Mouse (Mus musculus) liver, embryonic 11.5 days (tissue): ENCODE data around the gene Cntnap5c. TPM values are rescaled to one million over a fixed set of nuclear protein-coding genes. Genes with fewer than 3 reads are reported as not detected.
"Not testable (repeated sequence)": the region's sequence is repeated elsewhere in the genome, so short reads cannot be mapped to it uniquely, and the experiment has no call there.

Experiments used
- ATAC-seq: fragments of 200-750 bp; cut with Nextera tagmentation; replicated peaks from 2 replicates; pipeline ENCODE4 v1.8.0; 2017; ENCODE audit warnings: moderate number of reproducible peaks, mild to moderate bottlenecking, moderate TSS enrichment, moderate library complexity; ENCODE audit not compliant: low FRiP score
- DNase-seq: peaks from one replicate; pipeline ENCODE4 v3.0.0-alpha.2; 2017; ENCODE audit warnings: low spot score
- H3K27ac ChIP-seq: fragments of 300-500 bp; sonication (generic); 2 replicates; pipeline ENCODE4 v1.5.1; 2014; ENCODE audit warnings: mild to moderate bottlenecking, low read depth, low read length, control low read depth
- H3K27me3 ChIP-seq: fragments of 300-500 bp; sonication (generic); replicated peaks from 2 replicates; pipeline ENCODE4 v1.6.1; 2014; ENCODE audit warnings: low read length, mixed read lengths; ENCODE audit not compliant: control insufficient read depth, insufficient read depth
- H3K36me3 ChIP-seq: fragments of 300-500 bp; sonication (generic); 2 replicates; pipeline ENCODE4 v1.6.1; 2014; ENCODE audit warnings: mild to moderate bottlenecking, low read length, moderate library complexity, mixed read lengths; ENCODE audit not compliant: control insufficient read depth, insufficient read depth
- H3K4me1 ChIP-seq: fragments of 300-500 bp; sonication (generic); replicated peaks from 2 replicates; pipeline ENCODE4 v1.6.1; 2014; ENCODE audit warnings: low read length, mixed read lengths; ENCODE audit not compliant: control insufficient read depth, insufficient read depth
- H3K4me2 ChIP-seq: fragments of 300-500 bp; sonication (generic); 2 replicates; pipeline ENCODE4 v1.6.1; 2014; ENCODE audit warnings: mild to moderate bottlenecking, control low read depth, moderate library complexity
- H3K4me3 ChIP-seq: fragments of 300-500 bp; sonication (generic); 2 replicates; pipeline ENCODE4 v1.5.1; 2014; ENCODE audit warnings: low read depth, low read length, control low read depth
- H3K9ac ChIP-seq: fragments of 300-500 bp; sonication (generic); 2 replicates; pipeline ENCODE4 v1.6.1; 2014; ENCODE audit warnings: low read depth, low read length, control low read depth
- H3K9me3 ChIP-seq: fragments of 300-500 bp; sonication (generic); 2 replicates; pipeline ENCODE4 v1.6.1; 2016; ENCODE audit warnings: low read length, inconsistent platforms, mixed read lengths; ENCODE audit not compliant: control insufficient read depth
- WGBS: fragments of 180-500 bp; shearing (Covaris S2); extraction: QIAGEN DNeasy Blood & Tissue Kit; methylation state at CpG from one replicate; pipeline ENCODE4 v1.1.7; 2014; 5-methylcytosine and 5-hydroxymethylcytosine counted together
- polyA plus RNA-seq: library from polyadenylated mRNA; unstranded; fragments of >200 nt; fragmentation: Nextera tagmentation; extraction: Ambion mirVana; gene quantifications from 2 replicates; pipeline ENCODE4 v1.2.1, GENCODE M21; 2014

Cntnap5c gene
- polyA plus RNA-seq, 1 experiment from 2014 or later, result not detected

GRCm38 (mm10) chr17:57799414-57799985 lies 30.1 kb downstream of the Cntnap5c start:
- Histone ChIP-seq H3K9ac (no peak overlapping the region), H3K27me3 (no peaks in the 10 kb centered on the region), H3K27ac (no peak overlapping the region), H3K4me2 (no peak overlapping the region), H3K4me1 (no peaks in the 10 kb centered on the region), H3K36me3 (no peaks in the 10 kb centered on the region), H3K4me3 (no peak overlapping the region), H3K9me3 (no peaks in the 10 kb centered on the region)
- ATAC-seq (no peak), DNase-seq (no peak)
- WGBS, result 69% methylated on average over 3 of the region's 3 CpGs

- Histone ChIP-seq H3K27ac (no peak overlapping the region), H3K9me3 (no peaks in the 10 kb centered on the region), H3K4me2 (no peak overlapping the region), H3K9ac (no peak overlapping the region), H3K27me3 (no peaks in the 10 kb centered on the region), H3K4me3 (no peak overlapping the region), H3K4me1 (no peaks in the 10 kb centered on the region), H3K36me3 (no peaks in the 10 kb centered on the region)
- ATAC-seq (no peak), DNase-seq (no peak)
- 74% methylated on average over 1 of the region's 1 CpGs for WGBS
Observed at GRCm38 (mm10) chr17:57801180-57801579, 31.8 kb downstream of the Cntnap5c start.

DNA sequence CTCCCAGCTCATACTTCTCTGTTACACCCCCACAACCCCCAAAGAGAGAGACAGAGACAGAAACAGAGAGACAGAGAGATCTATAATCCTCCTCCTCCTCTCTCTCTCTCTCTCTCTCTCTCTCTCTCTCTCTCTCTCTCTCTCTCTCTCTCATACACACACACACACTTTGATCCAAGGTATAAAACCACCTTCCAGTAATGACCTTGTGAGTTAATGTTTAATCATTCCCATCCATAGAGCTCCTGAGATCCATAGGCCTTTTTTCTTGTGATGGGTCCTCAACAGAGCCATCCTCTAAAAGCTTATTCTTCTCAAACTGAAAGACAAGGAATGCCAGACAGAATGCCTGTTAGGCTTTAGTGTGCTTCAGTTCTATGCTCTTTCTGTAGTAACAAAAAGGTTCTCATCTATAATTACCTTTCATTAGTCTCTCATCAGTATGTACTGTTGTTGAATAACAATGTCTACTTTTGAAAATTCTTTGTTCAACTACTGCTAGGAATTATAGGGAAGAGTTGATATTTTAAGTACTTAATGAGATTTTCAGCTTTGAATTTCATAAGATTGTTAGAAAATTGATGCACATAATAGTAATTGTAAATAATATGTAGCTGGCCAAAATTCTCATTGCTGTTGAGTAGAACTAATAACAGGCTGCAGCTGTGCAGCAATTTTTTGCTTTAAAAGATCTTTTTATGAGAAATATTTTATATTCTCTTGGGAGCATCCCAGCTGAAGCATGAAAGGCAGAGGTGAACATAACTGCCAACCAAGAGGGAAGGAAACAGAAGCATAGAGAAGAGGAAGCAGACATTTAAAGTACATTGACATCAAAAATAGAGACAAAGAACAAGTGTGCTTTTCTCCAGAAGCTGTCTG lies 68.0 kb downstream of the Cntnap5c start:
- Histone ChIP-seq H3K9me3 (no peaks in the 10 kb centered on the region), H3K4me1 (no peaks in the 10 kb centered on the region), H3K27me3 (no peaks in the 10 kb centered on the region), H3K9ac (no peak overlapping the region), H3K4me3 (no peak overlapping the region), H3K27ac (no peak overlapping the region), H3K4me2 (no peak overlapping the region), H3K36me3 (no peaks in the 10 kb centered on the region)
- DNase-seq (no peak), ATAC-seq (no peak)

DNA sequence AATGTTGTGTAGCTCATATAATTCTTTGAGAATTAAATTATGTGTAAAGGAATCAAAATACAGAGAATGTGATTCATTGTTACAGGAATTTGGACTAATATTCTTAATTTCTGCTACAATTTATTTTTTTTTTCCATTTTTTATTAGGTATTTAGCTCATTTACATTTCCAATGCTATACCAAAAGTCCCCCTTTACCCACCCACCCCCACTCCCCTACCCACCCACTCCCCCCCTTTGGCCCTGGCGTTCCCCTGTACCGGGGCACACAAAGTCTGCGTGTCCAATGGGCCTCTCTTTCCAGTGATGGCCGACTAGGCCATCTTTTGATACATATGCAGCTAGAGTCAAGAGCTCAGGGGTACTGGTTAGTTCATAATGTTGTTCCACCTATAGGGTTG lies 86.4 kb downstream of the Cntnap5c start:
- not testable (repeated sequence) for H3K4me3 ChIP-seq, H3K9me3 ChIP-seq, H3K36me3 ChIP-seq, H3K4me1 ChIP-seq, DNase-seq, H3K27me3 ChIP-seq, H3K27ac ChIP-seq, ATAC-seq, H3K4me2 ChIP-seq, H3K9ac ChIP-seq
- no CpG with 5 or more reads among the region's 4 CpGs for WGBS

- Histone ChIP-seq H3K9ac (no peak overlapping the region), H3K4me1 (no peaks in the 10 kb centered on the region), H3K27me3 (no peaks in the 10 kb centered on the region), H3K9me3 (no peaks in the 10 kb centered on the region), H3K27ac (no peak overlapping the region), H3K4me2 (no peak overlapping the region), H3K4me3 (no peak overlapping the region), H3K36me3 (no peaks in the 10 kb centered on the region)
- DNase-seq, result no peak
- no peak for ATAC-seq
Observed at GRCm38 (mm10) chr17:57865996-57866395, 96.6 kb downstream of the Cntnap5c start.

DNA sequence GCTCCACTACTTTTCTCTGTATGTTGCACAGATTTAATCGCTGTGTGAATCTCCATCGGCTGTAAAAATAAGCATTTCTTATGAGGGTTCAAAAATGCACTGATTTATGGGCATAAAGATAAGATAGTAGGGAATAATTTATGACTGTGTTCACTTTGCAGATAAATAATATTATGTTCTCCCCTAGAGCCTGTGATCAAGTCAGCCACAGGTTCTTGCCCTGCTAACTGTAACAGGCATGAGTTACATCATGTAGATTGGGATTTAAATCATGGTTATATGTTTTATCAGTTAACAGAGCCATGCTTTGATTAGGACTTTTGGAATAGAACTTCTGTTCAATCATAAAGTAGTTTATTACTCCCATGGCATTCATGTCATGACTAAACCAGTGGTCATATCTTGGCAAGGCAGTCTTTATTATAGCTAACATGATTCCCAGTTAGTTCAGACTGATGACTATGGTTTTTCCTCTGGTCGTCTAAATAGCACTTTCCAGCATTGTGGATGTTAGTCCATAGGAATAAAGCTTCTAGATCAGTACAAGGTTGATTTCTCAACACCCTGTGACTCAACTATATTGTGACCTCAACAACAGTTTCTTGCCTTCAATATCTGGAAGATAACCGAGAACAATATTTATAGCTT lies 118.5 kb downstream of the Cntnap5c start:
- Histone ChIP-seq H3K9ac (no peak overlapping the region), H3K9me3 (no peaks in the 10 kb centered on the region), H3K27me3 (no peaks in the 10 kb centered on the region), H3K27ac (no peak overlapping the region), H3K36me3 (no peaks in the 10 kb centered on the region), H3K4me2 (no peak overlapping the region), H3K4me1 (no peaks in the 10 kb centered on the region), H3K4me3 (no peak overlapping the region)
- DNase-seq (no peak), ATAC-seq (no peak)
- WGBS, result 72% methylated on average over 4 of the region's 4 CpGs

DNA sequence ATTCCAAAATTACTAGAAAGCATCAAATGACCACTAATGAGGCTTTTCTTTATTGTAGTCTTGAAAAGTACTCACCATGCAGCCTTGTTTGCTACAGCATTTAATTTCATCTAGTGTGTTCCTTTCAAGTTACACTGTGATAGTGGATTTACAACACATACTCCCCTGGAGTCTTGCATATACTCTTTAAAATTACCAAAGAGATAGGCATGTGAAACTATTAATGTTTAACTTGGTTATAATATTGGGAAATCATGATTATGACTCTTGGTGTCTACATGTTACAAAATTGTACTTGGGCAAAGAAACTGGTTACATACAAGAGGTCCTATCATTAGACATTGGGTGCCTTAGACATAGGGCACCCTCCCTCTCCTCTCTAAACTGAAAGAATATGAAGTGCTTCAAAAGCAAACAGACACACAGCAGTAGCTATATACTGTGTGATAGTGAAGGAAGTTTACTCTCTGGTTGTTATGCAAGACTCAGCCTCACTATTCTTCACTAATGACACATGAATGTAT lies 142.5 kb downstream of the Cntnap5c start:
- Histone ChIP-seq H3K4me2 (no peak overlapping the region), H3K27ac (no peak overlapping the region), H3K4me1 (no peaks in the 10 kb centered on the region), H3K9ac (no peak overlapping the region), H3K4me3 (no peak overlapping the region), H3K36me3 (no peaks in the 10 kb centered on the region), H3K9me3 (no peaks in the 10 kb centered on the region), H3K27me3 (no peaks in the 10 kb centered on the region)
- ATAC-seq, result no peak
- DNase-seq, result no peak

GRCm38 (mm10) chr17:57984230-57984629 lies 214.9 kb downstream of the Cntnap5c start:
- Histone ChIP-seq H3K4me1 (no peaks in the 10 kb centered on the region), H3K27ac (no peak overlapping the region), H3K27me3 (no peaks in the 10 kb centered on the region), H3K4me3 (no peak overlapping the region), H3K36me3 (no peaks in the 10 kb centered on the region), H3K4me2 (no peak overlapping the region), H3K9me3 (no peaks in the 10 kb centered on the region), H3K9ac (no peak overlapping the region)
- 70% methylated on average over 3 of the region's 3 CpGs for WGBS
- DNase-seq, result no peak
- ATAC-seq, result no peak
